Mouse (Mus musculus) kidney, adult 10 weeks (tissue): Measurements from ENCODE around the gene Trim15. TPM values are rescaled to one million over a fixed set of nuclear protein-coding genes. Genes with fewer than 3 reads are reported as not detected.

Source experiments
- polyA plus RNA-seq: library from polyadenylated mRNA; stranded (reverse); fragments of 350-450 nt; fragmentation: Illumina TruSeq; extraction: RNeasy Lipid Tissue Mini Kit (QIAGEN cat#74804); gene quantifications from one replicate; pipeline ENCODE4 v1.2.3, GENCODE M21; 2014; ENCODE audit warnings: low read depth, low replicate concordance

The Trim15 gene
- 0.32 TPM for polyA plus RNA-seq

GRCm38 (mm10) chr17:36866719-36867527 lies at the start of gene Trim15:
Trim15 (minus strand) TSS chr17:36867210.

GRCm38 (mm10) chr17:36897552-36898205 lies 30.7 kb upstream of the Trim15 start, which contains the start of gene Trim31:
Trim31 (plus strand) TSS chr17:36898118.

GRCm38 (mm10) chr17:36890073-36890903 lies 23.3 kb upstream of the Trim15 start, which contains the start of gene Trim40:
Trim40 (minus strand) TSS chr17:36890123.

GRCm38 (mm10) chr17:36869284-36869954 lies 2.4 kb upstream of the Trim15 start, which contains the start of gene Trim10:
Trim10 (plus strand) TSS chr17:36869574.

GRCm38 (mm10) chr17:36836874-36837647 lies 29.9 kb downstream of the Trim15 start, which contains the start of gene Trim26:
Trim26 (plus strand) TSS chr17:36837134.

GRCm38 (mm10) chr17:36811871-36812270 lies 55.1 kb downstream of the Trim15 start, which contains the start of gene H2-M10.6:
H2-M10.6 (plus strand) TSS chr17:36812171.

Other genes with a start within 250 kb of the Trim15 start
- gene H2-M9, start 224.5 kb downstream of the Trim15 start, polyA plus RNA-seq: not detected
- gene H2-M1, start 195.0 kb downstream of the Trim15 start, polyA plus RNA-seq: not detected
- gene H2-M10.5, start 94.3 kb downstream of the Trim15 start, polyA plus RNA-seq: not detected
- gene H2-M10.6, start 55.0 kb downstream of the Trim15 start, polyA plus RNA-seq: not detected
- 17.0 TPM for gene Trim26, start 30.1 kb downstream of the Trim15 start, polyA plus RNA-seq
- gene Trim10, start 2.4 kb upstream of the Trim15 start, polyA plus RNA-seq: not detected
- gene Trim40, start 22.9 kb upstream of the Trim15 start, polyA plus RNA-seq: not detected
- not detected for gene Trim31, start 30.9 kb upstream of the Trim15 start, polyA plus RNA-seq
- 0.36 TPM for gene Rnf39, start 75.7 kb upstream of the Trim15 start, polyA plus RNA-seq
- 7.4 TPM for gene Ppp1r11, start 84.5 kb upstream of the Trim15 start, polyA plus RNA-seq
- gene Znrd1, start 91.3 kb upstream of the Trim15 start, polyA plus RNA-seq: 27.4 TPM
- gene Znrd1as, start 91.4 kb upstream of the Trim15 start, polyA plus RNA-seq: 32.4 TPM
- not detected for gene 2410137M14Rik, start 114.0 kb upstream of the Trim15 start, polyA plus RNA-seq
- gene H2-M5, start 122.3 kb upstream of the Trim15 start, polyA plus RNA-seq: not detected
- gene Zfp57, start 134.0 kb upstream of the Trim15 start, polyA plus RNA-seq: 1.8 TPM
- gene Mog, start 156.2 kb upstream of the Trim15 start, polyA plus RNA-seq: not detected
- gene Gabbr1, start 178.8 kb upstream of the Trim15 start, polyA plus RNA-seq: 20.6 TPM
- not detected for gene Olfr90, start 221.3 kb upstream of the Trim15 start, polyA plus RNA-seq
- gene Olfr91, start 231.1 kb upstream of the Trim15 start, polyA plus RNA-seq: not detected